7 mouse cellular contexts compared by ENCODE assay signal in genomic region chr15:94404071-94404545, GRCm38 (mm10).
A peak's percentile ranks its signal among the peaks of the same experiment; 100 is the strongest.
DNase-seq lines count a peak whose midpoint lies in the region; ATAC-seq lines count a peak whose summit lies in the region.

No protein-coding gene starts in this region.

- peak; percentile 95 for ATAC-seq in embryonic facial prominence, embryonic 14.5 days (ENCODE audit: low read depth)
- peak; percentile 91 for ATAC-seq in limb, embryonic 12.5 days (ENCODE audit: insufficient number of reproducible peaks, insufficient read depth, low FRiP score, low TSS enrichment, low read depth)
- peak; percentile 91 for ATAC-seq in neural tube, embryonic 11.5 days (ENCODE audit: insufficient read depth, low FRiP score, low TSS enrichment)

- no peaks in the 10 kb centered on the region for H3K36me3 ChIP-seq in embryonic facial prominence, embryonic 14.5 days (ENCODE audit: control insufficient read depth, insufficient read depth, low read length)
- no peaks in the 10 kb centered on the region for H3K36me3 ChIP-seq in limb, embryonic 12.5 days
- H3K36me3 ChIP-seq in neural tube, embryonic 11.5 days (ENCODE audit: control insufficient read depth, insufficient read depth, low read length), result no peaks in the 10 kb centered on the region

- 0% methylated on average over 4 of the region's 65 CpGs for WGBS in embryonic facial prominence, embryonic 14.5 days
- WGBS in limb, embryonic 12.5 days, result 1% methylated on average over 62 of the region's 65 CpGs
- under 1% methylated on average over 51 of the region's 65 CpGs for WGBS in neural tube, embryonic 11.5 days

- peak overlapping the region; percentile 73 for H3K4me3 ChIP-seq in embryonic facial prominence, embryonic 14.5 days (ENCODE audit: low read depth, low read length)
- H3K4me3 ChIP-seq in limb, embryonic 12.5 days (replicated peaks), result peak overlapping the region; percentile 55
- peak overlapping the region; percentile 67 for H3K4me3 ChIP-seq in neural tube, embryonic 11.5 days (ENCODE audit: low read depth, low read length)

- H3K4me2 ChIP-seq in embryonic facial prominence, embryonic 14.5 days (ENCODE audit: low read depth, low read length), result peak overlapping the region; percentile 95
- peak overlapping the region; percentile 97 for H3K4me2 ChIP-seq in limb, embryonic 12.5 days
- peak overlapping the region; percentile 68 for H3K4me2 ChIP-seq in neural tube, embryonic 11.5 days (ENCODE audit: low read depth)

- H3K9me3 ChIP-seq in embryonic facial prominence, embryonic 14.5 days (ENCODE audit: control insufficient read depth, low read length), result no peaks in the 10 kb centered on the region
- no peaks in the 10 kb centered on the region for H3K9me3 ChIP-seq in limb, embryonic 12.5 days
- no peaks in the 10 kb centered on the region for H3K9me3 ChIP-seq in neural tube, embryonic 11.5 days (ENCODE audit: control insufficient read depth, low read length)

- peak overlapping the region; percentile 73 for H3K9ac ChIP-seq in embryonic facial prominence, embryonic 14.5 days (ENCODE audit: low read depth, low read length)
- H3K9ac ChIP-seq in limb, embryonic 12.5 days (replicated peaks), result peak overlapping the region; percentile 70
- peak overlapping the region; percentile 72 for H3K9ac ChIP-seq in neural tube, embryonic 11.5 days (ENCODE audit: low read length)

- H3K4me1 ChIP-seq in embryonic facial prominence, embryonic 14.5 days (ENCODE audit: control insufficient read depth, insufficient read depth, low read length), result 0 out of 2 replicates have a peak, but pooled peaks cover 6% of the 10 kb centered on the region
- H3K4me1 ChIP-seq in limb, embryonic 12.5 days (replicated peaks), result peaks cover 13% of the 10 kb centered on the region
- peaks cover 10% of the 10 kb centered on the region; the same call in 1 of the 2 replicates for H3K4me1 ChIP-seq in neural tube, embryonic 11.5 days (ENCODE audit: control insufficient read depth, insufficient read depth, low read length)

- DNase-seq in c-Kit-positive CD71-negative TER-119-negative erythroid progenitor cells, embryonic 14.5 days (ENCODE audit: low read depth), result peak; percentile 37
- peak; percentile 90 for DNase-seq in embryonic facial prominence, embryonic 14.5 days (ENCODE audit: low spot score)
- peak; percentile 33 to 39 for DNase-seq in heart, adult 9 months (ENCODE audit: low spot score in 2 of 2)
- peak; percentile 11 for DNase-seq in kidney, adult 9 months
- DNase-seq in neural tube, embryonic 11.5 days (ENCODE audit: low spot score), result peak; percentile 88
- peak; percentile 48 for DNase-seq in telencephalon, adult 2 months (ENCODE audit: low read depth, low spot score)

- 0 out of 2 replicates have a peak, but pooled peaks cover 6% of the 10 kb centered on the region for H3K27me3 ChIP-seq in embryonic facial prominence, embryonic 14.5 days (replicated peaks; ENCODE audit: control insufficient read depth, insufficient read depth, low read length)
- H3K27me3 ChIP-seq in limb, embryonic 12.5 days, result peaks cover 43% of the 10 kb centered on the region
- H3K27me3 ChIP-seq in neural tube, embryonic 11.5 days (ENCODE audit: control insufficient read depth, insufficient read depth, low read length), result 0 out of 2 replicates have a peak, but pooled peaks cover 6% of the 10 kb centered on the region

- H3K27ac ChIP-seq in embryonic facial prominence, embryonic 14.5 days (replicated peaks; ENCODE audit: low read depth, low read length), result no peak overlapping the region; the same call in 1 of the 2 replicates
- no peak overlapping the region for H3K27ac ChIP-seq in limb, embryonic 12.5 days
- H3K27ac ChIP-seq in neural tube, embryonic 11.5 days (ENCODE audit: low read depth, low read length), result peak overlapping the region; percentile 50; the same call in 1 of the 2 replicates

Comparison
In these comparisons a context has a peak if more than half of its experiments do, and no peak if none do; other contexts are left out.
1. DNase-seq: peak in every context shown above with its lines; median percentile 90 in embryonic facial prominence, embryonic 14.5 days; 88 in neural tube, embryonic 11.5 days; 48 in telencephalon, adult 2 months; 37 in c-Kit-positive CD71-negative TER-119-negative erythroid progenitor cells, embryonic 14.5 days; 36 in heart, adult 9 months; 11 in kidney, adult 9 months.